Mouse (Mus musculus) ES-E14 (cell line): ENCODE data around the gene Usp13.

Source experiments
- CHD2 ChIP-seq: IDR thresholded peaks from 2 replicates; pipeline ENCODE4 v1.6.1; 2014; ENCODE audit warnings: mild to moderate bottlenecking, low read depth, low read length, inconsistent platforms
- ZC3H11A ChIP-seq: IDR thresholded peaks from 2 replicates; pipeline ENCODE4 v1.6.1; 2012; ENCODE audit warnings: low read depth, mild to moderate bottlenecking, inconsistent platforms, low read length, borderline replicate concordance
- ZNF384 ChIP-seq: IDR thresholded peaks from 2 replicates; pipeline ENCODE4 v1.6.1; 2012; ENCODE audit warnings: low read depth, low read length, inconsistent platforms

DNA sequence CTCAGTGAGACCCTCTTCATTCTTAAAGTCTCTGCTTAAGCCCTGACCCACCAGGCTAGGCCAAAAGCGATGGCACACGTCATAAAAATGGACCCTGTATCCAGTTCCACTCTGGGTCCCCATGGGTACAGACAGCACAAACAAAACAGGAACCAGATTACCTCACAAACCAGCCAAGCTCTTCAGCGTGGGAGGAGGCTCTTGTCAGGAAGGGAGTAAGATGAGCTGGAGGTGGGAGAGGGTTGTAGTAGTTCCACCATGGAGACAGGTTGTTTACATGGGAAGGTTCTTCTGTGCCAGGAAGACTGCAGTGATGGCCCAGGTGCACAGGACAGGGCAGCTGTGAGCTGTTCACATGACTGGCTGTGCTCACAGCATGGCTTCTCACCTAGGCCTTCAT, 53.7 kb downstream of the Usp13 start:
- TF ChIP-seq ZC3H11A (no peak), CHD2 (no peak), ZNF384 (no peak)
